Mouse (Mus musculus) embryonic fibroblast, embryonic 13.5 days (primary cell): ENCODE measurements around the gene Zic2. TPM values are rescaled to one million over a fixed set of nuclear protein-coding genes. Genes with fewer than 3 reads are reported as not detected.
"Not testable (repeated sequence)": the region's sequence is repeated elsewhere in the genome, so short reads cannot be mapped to it uniquely, and the experiment has no call there.

Source experiments
- H3K27ac ChIP-seq: 2 replicates; pipeline ENCODE4 v1.5.1; 2012; ENCODE audit warnings: low read length, control low read depth, inconsistent platforms; ENCODE audit not compliant: insufficient read depth
- H3K4me1 ChIP-seq: 2 replicates; pipeline ENCODE4 v1.6.1; 2011; ENCODE audit warnings: low read length; ENCODE audit not compliant: control insufficient read depth, insufficient read depth
- H3K4me3 ChIP-seq: 2 replicates; pipeline ENCODE4 v1.5.1; 2011; ENCODE audit warnings: mild to moderate bottlenecking, control low read depth, low read length; ENCODE audit not compliant: insufficient read depth
- CTCF ChIP-seq: IDR thresholded peaks from 2 replicates; pipeline ENCODE4 v1.5.1; 2011; ENCODE audit warnings: mild to moderate bottlenecking, control low read depth, low read length, moderate library complexity, borderline replicate concordance; ENCODE audit not compliant: insufficient read depth
- POLR2A ChIP-seq: IDR thresholded peaks from 2 replicates; pipeline ENCODE4 v1.6.1; 2011; ENCODE audit warnings: low read depth, mild to moderate bottlenecking, control low read depth, low read length, moderate library complexity
- polyA plus RNA-seq: library from polyadenylated mRNA; stranded (reverse); fragments of >200 nt; gene quantifications from 2 replicates; pipeline ENCODE4 v1.2.4, GENCODE M21; 2011; ENCODE audit warnings: low read depth; ENCODE audit not compliant: missing spikeins, insufficient read length

The Zic2 gene
- polyA plus RNA-seq, 1 experiment = 2.8 TPM

DNA sequence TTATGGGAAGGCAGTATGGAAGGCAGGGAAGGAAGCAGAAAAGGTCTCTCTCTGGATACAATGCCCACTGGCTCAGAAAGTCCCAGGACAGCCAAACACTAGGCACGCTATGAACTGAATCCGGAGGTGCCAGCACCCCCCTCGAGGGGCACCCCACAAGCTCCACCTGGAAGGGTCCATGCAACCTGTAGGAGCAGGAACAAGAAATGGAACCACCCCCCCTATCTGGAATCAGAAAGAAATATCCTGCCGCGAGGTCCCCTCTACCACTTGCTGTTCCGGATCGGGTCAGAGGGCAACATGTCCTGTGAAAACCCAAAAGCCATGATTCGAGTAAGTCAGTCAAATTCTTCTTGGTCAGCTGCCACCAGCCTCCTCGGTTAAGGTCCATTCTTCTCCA is 13.3 kb upstream of the Zic2 start:
- Histone ChIP-seq H3K4me3 (no peak overlapping the region), H3K27ac (no peak overlapping the region), H3K4me1 (no peaks in the 10 kb centered on the region)
- TF ChIP-seq CTCF (no peak), POLR2A (no peak)

DNA sequence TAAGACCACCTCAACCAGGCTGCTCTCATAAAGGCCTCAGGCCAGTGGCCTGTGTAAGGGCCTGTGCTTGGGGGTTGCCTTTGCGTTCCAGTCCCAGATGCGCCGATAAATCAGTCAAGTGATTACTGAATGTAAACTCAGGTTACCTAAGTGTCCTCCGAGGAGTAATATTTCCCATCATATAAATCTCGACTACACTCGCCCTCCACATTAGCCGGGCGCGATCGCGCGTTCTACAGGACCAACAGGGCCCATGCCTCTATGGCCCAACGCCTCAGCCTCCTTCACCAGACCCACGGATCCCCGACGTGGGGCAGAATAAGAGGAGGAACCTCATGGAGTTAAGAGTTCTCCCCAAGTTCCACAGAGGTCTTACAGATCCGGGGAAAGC is 12.6 kb upstream of the Zic2 start:
- Histone ChIP-seq H3K27ac (no peak overlapping the region), H3K4me3 (no peak overlapping the region), H3K4me1 (no peaks in the 10 kb centered on the region)
- TF ChIP-seq CTCF (no peak), POLR2A (no peak)

DNA sequence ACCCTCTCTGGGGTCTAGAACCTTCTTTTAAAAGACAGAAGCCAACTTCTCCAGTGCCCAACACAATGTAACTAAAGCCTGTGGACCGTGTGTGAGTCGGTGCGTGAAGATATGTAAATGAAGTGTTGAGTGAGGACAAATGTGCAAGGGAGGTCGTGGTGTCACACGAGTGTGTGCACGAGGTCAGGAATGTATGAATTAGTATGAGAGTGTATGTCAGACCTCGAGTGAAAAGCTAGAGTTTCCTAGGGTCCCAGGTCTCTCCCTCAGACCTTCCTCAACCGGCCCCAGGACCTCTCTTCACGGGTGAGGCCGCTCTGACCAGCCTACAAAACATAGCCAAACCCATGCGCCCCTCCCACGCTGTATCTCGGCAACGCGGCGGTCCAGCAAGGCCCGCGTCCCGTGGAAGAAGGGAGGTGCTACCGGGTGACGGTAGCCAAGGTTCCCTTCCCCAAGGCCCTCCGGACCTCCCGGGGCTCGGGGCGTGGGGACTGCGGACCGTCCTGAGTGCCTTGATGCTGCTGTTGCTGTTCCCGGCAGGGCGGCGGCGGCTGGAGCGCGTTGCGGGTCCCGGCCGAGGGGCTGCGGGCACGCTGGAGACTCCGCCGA is 12.0 kb upstream of the Zic2 start:
- Histone ChIP-seq H3K27ac (no peak overlapping the region), H3K4me1 (no peaks in the 10 kb centered on the region), H3K4me3 (peak overlapping the region; percentile 26; the same call in 1 of the 2 replicates)
- no peak for TF ChIP-seq POLR2A
- TF ChIP-seq CTCF = no peak

DNA sequence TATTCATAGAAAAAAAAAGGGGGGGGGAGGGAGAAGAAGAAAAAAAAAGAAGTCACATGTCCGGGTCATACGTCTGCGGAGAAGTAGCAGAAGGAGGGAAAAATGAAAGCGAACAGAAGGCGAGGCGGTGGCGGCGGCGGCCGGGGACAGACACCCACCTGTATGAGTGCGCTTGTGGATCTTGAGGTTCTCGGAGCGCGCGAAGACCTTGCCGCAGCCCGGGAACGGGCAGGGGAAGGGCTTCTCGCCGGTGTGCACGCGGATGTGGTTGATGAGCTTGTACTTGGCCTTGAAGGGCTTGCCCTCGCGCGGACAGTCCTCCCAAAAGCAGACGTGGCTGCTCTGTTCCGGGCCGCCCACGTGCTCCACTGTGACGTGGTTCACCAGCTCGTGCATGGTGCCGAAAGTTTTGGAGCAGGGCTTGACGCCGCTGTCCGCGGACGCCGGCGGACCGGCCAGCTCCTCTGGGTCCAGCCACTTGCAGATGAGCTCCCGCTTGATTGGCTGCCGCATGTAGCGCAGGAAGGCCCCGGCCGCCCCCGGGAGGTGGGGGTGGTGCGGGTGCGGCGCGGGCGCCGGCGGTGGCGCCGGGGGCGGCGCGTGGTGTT is 11.4 kb upstream of the Zic2 start:
- not testable (repeated sequence) for H3K27ac ChIP-seq, H3K4me1 ChIP-seq
- H3K4me3 ChIP-seq = peak overlapping the region; percentile 26

DNA sequence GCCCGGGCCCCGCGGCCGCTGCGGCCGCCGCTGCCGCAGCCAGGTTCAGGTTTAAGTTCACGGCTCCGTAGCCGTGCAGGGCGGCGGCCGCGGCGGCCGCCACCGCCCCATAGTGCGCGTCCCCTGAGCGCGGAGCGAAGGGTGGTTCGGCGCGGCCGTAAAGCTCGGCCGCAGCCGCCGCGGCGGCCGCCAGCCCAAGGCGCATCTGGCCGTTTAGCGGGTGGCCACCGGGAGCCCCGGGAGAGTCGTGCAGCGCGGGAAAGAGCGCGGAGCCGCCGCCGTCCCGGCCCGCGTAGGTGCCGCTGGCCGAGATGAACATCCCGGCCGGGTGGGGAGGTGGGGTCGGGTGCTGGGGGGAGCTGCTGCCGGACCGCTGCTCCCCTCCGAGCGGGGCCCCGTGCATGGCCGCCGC is 10.9 kb upstream of the Zic2 start:
- Histone ChIP-seq H3K4me3 (peak overlapping the region; percentile 40), H3K27ac (no peak overlapping the region), H3K4me1 (no peaks in the 10 kb centered on the region)
- TF ChIP-seq POLR2A (no peak), CTCF (no peak)

DNA sequence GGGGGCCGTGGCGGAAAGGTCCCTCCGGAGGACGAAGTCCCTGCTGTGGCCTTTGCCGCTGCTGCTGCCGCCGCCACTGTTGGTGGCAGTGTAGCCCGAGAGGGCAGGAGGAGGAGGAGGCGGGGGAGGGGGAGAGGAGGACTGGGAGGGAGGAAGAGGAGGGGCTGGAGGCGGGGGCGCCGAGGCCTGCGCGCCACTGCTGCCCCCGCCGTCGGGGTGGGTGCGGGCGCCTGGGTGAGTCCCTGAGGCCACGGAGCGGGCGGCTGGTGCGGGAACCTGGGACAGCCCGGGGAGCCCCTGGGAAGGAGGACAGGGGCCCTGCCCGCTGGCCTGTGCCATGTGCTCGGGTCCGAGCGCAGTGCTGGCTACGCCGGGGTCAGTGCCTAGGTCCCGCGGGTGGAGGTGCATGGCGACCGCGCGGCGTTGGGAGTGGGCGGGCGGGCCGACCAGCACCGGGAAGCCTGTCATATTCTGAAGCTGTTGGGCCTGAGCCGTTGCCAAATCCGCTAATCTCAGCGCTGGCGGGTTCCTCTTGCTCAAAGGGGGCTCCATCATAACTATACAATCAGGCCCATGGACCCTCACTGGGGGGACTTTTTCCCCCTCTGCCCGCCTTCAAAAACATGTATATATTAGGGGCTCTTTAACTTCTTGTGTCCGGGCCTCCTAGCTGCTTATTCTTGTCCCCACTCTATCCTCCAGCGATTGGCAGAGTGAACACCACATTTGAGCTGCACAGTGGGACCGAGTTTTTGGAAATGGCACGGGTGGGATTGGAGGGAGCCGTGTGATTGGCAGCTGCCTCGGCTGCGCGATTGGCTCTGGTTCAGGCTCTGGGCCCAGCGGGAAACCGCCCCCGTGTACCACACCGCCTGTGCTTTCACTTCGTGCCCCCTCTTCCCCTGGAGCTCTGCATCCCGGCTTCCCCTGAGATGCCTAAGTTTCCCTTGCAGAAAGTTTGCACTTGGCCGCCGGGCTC is 10.2 kb upstream of the Zic2 start, which contains the start of gene Zic5:
Gene Zic5 (minus strand): TSS at position 915 of the 979 bp plus-strand sequence.
- TF ChIP-seq CTCF (no peak), POLR2A (no peak)
- Histone ChIP-seq H3K27ac (no peak within 1 kb of the TSS), H3K4me3 (peak within 1 kb of the TSS; percentile 40), H3K4me1 (no peaks in the 10 kb centered on the region)

DNA sequence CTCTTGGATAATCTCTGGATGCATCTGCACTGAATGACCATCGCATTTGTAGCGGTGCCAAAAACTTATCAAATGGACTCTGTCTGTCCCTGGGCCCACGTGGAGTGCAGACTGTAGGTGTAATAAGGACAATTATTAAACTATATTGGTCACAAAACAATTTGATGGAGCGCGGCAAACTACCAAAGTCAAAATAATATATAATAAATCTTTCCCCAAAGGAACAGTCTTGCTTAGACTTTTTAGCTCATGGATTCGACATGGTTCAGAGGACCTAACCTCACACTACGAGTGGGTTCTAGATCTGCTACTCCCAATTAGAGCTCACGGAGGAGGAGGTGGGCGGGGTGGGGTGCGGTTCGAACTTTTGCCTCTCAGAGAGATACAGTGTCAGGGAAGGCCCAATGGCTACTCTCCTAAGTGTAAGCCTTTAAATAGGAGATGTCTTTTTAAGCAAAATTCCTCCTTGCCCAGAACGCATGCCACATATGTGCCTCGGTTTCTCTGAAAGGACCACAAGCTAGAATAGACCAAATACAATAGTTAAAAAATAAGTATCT is 9.2 kb upstream of the Zic2 start:
- Histone ChIP-seq H3K4me3 (no peak overlapping the region), H3K4me1 (no peaks in the 10 kb centered on the region), H3K27ac (no peak overlapping the region)
- TF ChIP-seq CTCF (no peak), POLR2A (no peak)

DNA sequence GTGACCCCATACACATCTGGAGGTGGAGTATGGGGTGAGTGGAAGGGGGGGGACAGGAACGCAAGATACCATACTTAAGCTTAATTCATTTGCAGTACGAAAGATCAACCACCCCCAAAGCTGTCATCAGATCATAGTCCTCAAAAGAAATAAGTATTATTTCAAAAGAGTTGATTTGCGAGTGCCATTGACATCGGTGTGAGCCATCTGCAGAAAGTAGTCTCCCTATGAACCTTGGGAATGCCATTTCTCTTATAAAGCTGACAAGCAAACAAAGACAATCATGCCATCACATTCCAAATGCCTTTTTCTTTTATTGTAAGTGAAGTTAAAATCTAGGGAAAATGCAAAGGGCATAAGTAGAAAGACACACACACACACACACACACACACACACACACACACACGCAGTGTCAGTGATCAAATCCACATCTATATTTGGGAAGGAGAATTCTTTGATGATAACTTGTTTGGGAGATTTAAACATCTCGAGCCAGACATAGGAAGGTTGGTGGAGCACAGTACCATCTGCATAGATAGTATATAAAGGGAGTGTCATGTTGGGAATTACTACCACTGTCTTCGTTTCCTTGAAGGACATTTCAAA is 8.4 kb upstream of the Zic2 start:
- Histone ChIP-seq H3K4me1 (no peaks in the 10 kb centered on the region), H3K27ac (no peak overlapping the region), H3K4me3 (no peak overlapping the region)
- TF ChIP-seq POLR2A (no peak), CTCF (no peak)
